Mouse (Mus musculus): ENCODE measurements around the gene Nelfe. TPM values are rescaled to one million over a fixed set of nuclear protein-coding genes. Genes with fewer than 3 reads are reported as not detected.

Nelfe gene
- polyA plus RNA-seq (2014; fragmentation: Illumina TruSeq; extraction: RNeasy Lipid Tissue Mini Kit (QIAGEN cat#74804); ENCODE audit: low read depth, low replicate concordance) = 1.4 TPM

GRCm38 (mm10) chr17:34849722-34850516, at the start of gene Nelfe, which contains the start of gene Skiv2l:
Gene Nelfe (plus strand): TSS chr17:34850391.
Gene Skiv2l (minus strand): TSS chr17:34850210.

DNA sequence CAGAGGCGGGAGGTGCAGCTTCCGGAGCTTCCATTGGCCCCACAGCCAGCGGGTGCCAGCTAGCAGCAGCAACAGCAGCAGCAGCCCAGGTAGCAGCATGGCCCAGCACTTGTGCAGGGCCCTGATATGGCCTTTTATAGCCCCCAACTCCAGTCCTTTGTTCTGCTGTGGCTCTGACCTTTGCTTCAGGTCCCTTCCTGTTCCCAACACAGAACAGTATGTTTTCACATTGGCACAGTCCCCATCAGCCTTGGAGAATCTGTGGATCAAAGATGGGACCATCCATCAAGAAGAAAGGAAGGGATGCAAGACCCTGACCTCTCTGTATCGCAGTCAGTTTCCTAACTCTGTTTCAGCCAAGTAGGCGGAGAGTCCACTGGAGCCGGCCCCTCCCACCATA, 45.9 kb upstream of the Nelfe start, which contains the start of gene Cyp21a1:
Gene Cyp21a1 (minus strand): TSS at position 261 of the 400 bp plus-strand sequence.

DNA sequence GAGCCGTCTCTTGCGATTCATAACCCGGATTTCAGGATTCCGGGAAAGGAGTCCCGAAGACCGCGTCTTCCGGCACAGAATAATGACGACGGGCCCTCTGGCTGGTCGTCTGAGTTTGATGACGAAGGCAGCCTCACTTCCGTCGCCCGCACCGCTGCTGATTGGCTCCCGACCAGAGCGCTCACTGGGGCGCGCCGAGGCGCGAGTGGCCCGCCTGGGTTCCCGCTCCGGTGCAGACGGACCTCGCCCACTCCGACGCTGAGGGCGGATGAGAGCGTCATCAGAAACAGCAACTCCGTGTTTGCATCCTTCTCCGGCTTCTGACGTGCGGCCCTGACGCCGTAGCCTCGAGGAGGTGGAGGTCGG, 13.4 kb upstream of the Nelfe start, which contains the start of the genes Stk19 and Dxo:
Gene Stk19 (minus strand): TSS at position 90 of the 366 bp plus-strand sequence.
Gene Dxo (plus strand): TSS at position 164 of the 366 bp plus-strand sequence.

DNA sequence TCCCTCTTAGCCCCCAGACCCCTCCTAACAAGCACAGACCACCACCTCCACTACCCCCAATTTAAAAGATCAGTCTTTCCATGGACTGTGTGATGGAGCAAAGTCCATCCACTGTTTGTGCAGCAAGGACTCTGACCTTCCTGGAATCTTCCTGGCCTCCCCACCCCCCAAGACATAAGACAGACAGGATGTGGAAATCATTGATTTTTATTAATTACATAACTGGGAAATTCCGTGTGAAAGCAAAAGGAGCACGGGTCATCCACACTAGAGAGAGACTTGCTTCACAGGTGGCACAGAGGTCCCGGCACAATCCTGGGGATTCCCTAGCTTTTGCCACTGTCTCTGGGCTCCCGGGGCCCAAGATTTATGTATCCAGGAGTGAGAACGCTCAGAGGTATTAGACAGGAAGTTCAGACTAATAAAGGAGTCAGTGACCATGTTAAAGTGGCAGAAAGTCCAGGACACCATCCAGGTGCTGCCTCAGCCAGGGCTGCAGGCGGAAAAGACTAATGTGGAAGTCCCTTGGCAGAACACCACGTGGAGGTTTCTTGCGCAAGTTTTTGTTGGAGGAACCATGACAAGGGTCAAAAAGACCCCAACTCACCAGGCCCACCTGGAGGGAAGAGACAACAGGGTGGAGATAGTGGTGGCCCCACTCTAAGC, 12.4 kb downstream of the Nelfe start, which contains the start of gene Cfb:
Gene Cfb (minus strand): TSS at position 103 of the 666 bp plus-strand sequence.

DNA sequence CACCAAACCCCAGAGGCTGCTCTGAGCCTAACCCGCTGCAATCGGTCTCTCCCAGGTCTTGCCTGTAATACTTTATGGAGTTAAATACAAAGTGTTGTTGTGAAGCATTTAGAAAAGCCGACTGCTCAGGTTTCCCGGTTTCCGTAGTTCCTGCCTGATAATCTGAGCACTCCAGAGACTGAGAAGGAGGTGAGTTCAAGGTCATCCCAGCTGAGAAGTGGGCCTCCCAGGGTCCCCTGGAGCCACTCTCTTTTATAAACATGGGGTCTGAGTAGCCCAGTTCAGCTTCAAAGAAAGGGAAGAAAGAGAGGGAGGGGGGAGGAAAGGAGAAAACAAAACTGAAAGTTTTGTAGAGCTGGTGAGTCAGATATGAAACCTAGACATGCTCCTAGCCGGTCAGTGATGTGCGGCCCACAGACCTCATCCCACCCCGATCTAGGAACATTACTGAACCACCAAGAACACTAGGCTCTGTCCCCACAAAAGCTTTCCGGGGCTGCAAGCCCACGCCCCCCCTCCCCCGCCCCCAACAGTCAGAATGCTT, 29.2 kb downstream of the Nelfe start, which contains the start of gene Zbtb12:
Gene Zbtb12 (plus strand): TSS at position 148 of the 544 bp plus-strand sequence.

GRCm38 (mm10) chr17:34881683-34882310, 31.6 kb downstream of the Nelfe start, which contains the start of gene Gm20547:
Gene Gm20547 (minus strand): TSS chr17:34882042.

DNA sequence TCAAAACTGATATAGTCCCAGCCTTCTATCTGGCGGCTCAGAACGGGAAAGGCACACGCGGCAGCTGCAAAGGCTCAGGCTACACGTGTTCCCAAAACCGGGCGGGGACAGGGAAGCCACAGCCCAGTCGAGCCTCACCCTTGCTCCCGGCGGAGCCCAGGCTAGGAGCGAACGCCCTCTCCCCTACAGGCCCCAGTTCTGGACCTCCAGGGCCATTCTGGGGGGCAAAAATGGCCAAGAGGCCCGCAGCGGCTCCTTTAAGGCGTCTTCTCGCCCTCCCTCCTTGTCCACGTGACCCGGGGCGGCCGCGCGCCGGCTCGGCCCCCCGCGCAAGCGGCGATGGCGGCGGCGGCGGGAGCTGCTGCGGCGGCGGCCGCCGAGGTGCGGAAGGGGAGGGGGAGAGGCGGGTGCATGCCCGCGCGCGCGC, 48.0 kb downstream of the Nelfe start, which contains the start of the genes C2 and Ehmt2:
Gene C2 (minus strand): TSS at position 106 of the 427 bp plus-strand sequence.
Gene Ehmt2 (plus strand): TSS at position 310 of the 427 bp plus-strand sequence.

Other genes with a start within 250 kb of the Nelfe start
- gene Rnf5, start 246.7 kb upstream of the Nelfe start, polyA plus RNA-seq (2014; fragmentation: Illumina TruSeq; extraction: RNeasy Lipid Tissue Mini Kit (QIAGEN cat#74804); ENCODE audit: low read depth, low replicate concordance) = 49.6 TPM
- 2.9 TPM for gene Agpat1, start 246.1 kb upstream of the Nelfe start, polyA plus RNA-seq (2014; fragmentation: Illumina TruSeq; extraction: RNeasy Lipid Tissue Mini Kit (QIAGEN cat#74804); ENCODE audit: low read depth, low replicate concordance)
- gene Egfl8, start 234.4 kb upstream of the Nelfe start, polyA plus RNA-seq (2014; fragmentation: Illumina TruSeq; extraction: RNeasy Lipid Tissue Mini Kit (QIAGEN cat#74804); ENCODE audit: low read depth, low replicate concordance) = not detected
- gene Ppt2, start 221.9 kb upstream of the Nelfe start, polyA plus RNA-seq (2014; fragmentation: Illumina TruSeq; extraction: RNeasy Lipid Tissue Mini Kit (QIAGEN cat#74804); ENCODE audit: low read depth, low replicate concordance) = 7.2 TPM
- 0.57 TPM for gene Prrt1, start 220.9 kb upstream of the Nelfe start, polyA plus RNA-seq (2014; fragmentation: Illumina TruSeq; extraction: RNeasy Lipid Tissue Mini Kit (QIAGEN cat#74804); ENCODE audit: low read depth, low replicate concordance)
- 5.5 TPM for gene Fkbpl, start 205.6 kb upstream of the Nelfe start, polyA plus RNA-seq (2014; fragmentation: Illumina TruSeq; extraction: RNeasy Lipid Tissue Mini Kit (QIAGEN cat#74804); ENCODE audit: low read depth, low replicate concordance)
- 1.8 TPM for gene Atf6b, start 203.2 kb upstream of the Nelfe start, polyA plus RNA-seq (2014; fragmentation: Illumina TruSeq; extraction: RNeasy Lipid Tissue Mini Kit (QIAGEN cat#74804); ENCODE audit: low read depth, low replicate concordance)
- not detected for gene Tnxb, start 179.9 kb upstream of the Nelfe start, polyA plus RNA-seq (2014; fragmentation: Illumina TruSeq; extraction: RNeasy Lipid Tissue Mini Kit (QIAGEN cat#74804); ENCODE audit: low read depth, low replicate concordance)
- gene C4b, start 106.5 kb upstream of the Nelfe start, polyA plus RNA-seq (2014; fragmentation: Illumina TruSeq; extraction: RNeasy Lipid Tissue Mini Kit (QIAGEN cat#74804); ENCODE audit: low read depth, low replicate concordance) = not detected
- gene Cyp21a1, start 45.8 kb upstream of the Nelfe start, polyA plus RNA-seq (2014; fragmentation: Illumina TruSeq; extraction: RNeasy Lipid Tissue Mini Kit (QIAGEN cat#74804); ENCODE audit: low read depth, low replicate concordance) = not detected
- gene Stk19, start 13.4 kb upstream of the Nelfe start, polyA plus RNA-seq (2014; fragmentation: Illumina TruSeq; extraction: RNeasy Lipid Tissue Mini Kit (QIAGEN cat#74804); ENCODE audit: low read depth, low replicate concordance) = 2.6 TPM
- 3.0 TPM for gene Dxo, start 13.4 kb upstream of the Nelfe start, polyA plus RNA-seq (2014; fragmentation: Illumina TruSeq; extraction: RNeasy Lipid Tissue Mini Kit (QIAGEN cat#74804); ENCODE audit: low read depth, low replicate concordance)
- 2.3 TPM for gene Skiv2l, start 181 bp upstream of the Nelfe start, polyA plus RNA-seq (2014; fragmentation: Illumina TruSeq; extraction: RNeasy Lipid Tissue Mini Kit (QIAGEN cat#74804); ENCODE audit: low read depth, low replicate concordance)
- 38.0 TPM for gene Cfb, start 12.1 kb downstream of the Nelfe start, polyA plus RNA-seq (2014; fragmentation: Illumina TruSeq; extraction: RNeasy Lipid Tissue Mini Kit (QIAGEN cat#74804); ENCODE audit: low read depth, low replicate concordance)
- gene Zbtb12, start 29.1 kb downstream of the Nelfe start, polyA plus RNA-seq (2014; fragmentation: Illumina TruSeq; extraction: RNeasy Lipid Tissue Mini Kit (QIAGEN cat#74804); ENCODE audit: low read depth, low replicate concordance) = 1.5 TPM
- 16.3 TPM for gene Gm20547, start 31.7 kb downstream of the Nelfe start, polyA plus RNA-seq (2014; fragmentation: Illumina TruSeq; extraction: RNeasy Lipid Tissue Mini Kit (QIAGEN cat#74804); ENCODE audit: low read depth, low replicate concordance)
- gene C2, start 47.9 kb downstream of the Nelfe start, polyA plus RNA-seq (2014; fragmentation: Illumina TruSeq; extraction: RNeasy Lipid Tissue Mini Kit (QIAGEN cat#74804); ENCODE audit: low read depth, low replicate concordance) = 7.3 TPM
- gene Ehmt2, start 48.1 kb downstream of the Nelfe start, polyA plus RNA-seq (2014; fragmentation: Illumina TruSeq; extraction: RNeasy Lipid Tissue Mini Kit (QIAGEN cat#74804); ENCODE audit: low read depth, low replicate concordance) = 7.7 TPM
- 8.2 TPM for gene Slc44a4, start 64.1 kb downstream of the Nelfe start, polyA plus RNA-seq (2014; fragmentation: Illumina TruSeq; extraction: RNeasy Lipid Tissue Mini Kit (QIAGEN cat#74804); ENCODE audit: low read depth, low replicate concordance)
- 25.6 TPM for gene Neu1, start 80.9 kb downstream of the Nelfe start, polyA plus RNA-seq (2014; fragmentation: Illumina TruSeq; extraction: RNeasy Lipid Tissue Mini Kit (QIAGEN cat#74804); ENCODE audit: low read depth, low replicate concordance)
- gene Hspa1b, start 108.8 kb downstream of the Nelfe start, polyA plus RNA-seq (2014; fragmentation: Illumina TruSeq; extraction: RNeasy Lipid Tissue Mini Kit (QIAGEN cat#74804); ENCODE audit: low read depth, low replicate concordance) = 17.9 TPM
- not detected for gene Gm20481, start 119.5 kb downstream of the Nelfe start, polyA plus RNA-seq (2014; fragmentation: Illumina TruSeq; extraction: RNeasy Lipid Tissue Mini Kit (QIAGEN cat#74804); ENCODE audit: low read depth, low replicate concordance)
- gene Hspa1a, start 121.8 kb downstream of the Nelfe start, polyA plus RNA-seq (2014; fragmentation: Illumina TruSeq; extraction: RNeasy Lipid Tissue Mini Kit (QIAGEN cat#74804); ENCODE audit: low read depth, low replicate concordance) = 8.4 TPM
- gene Hspa1l, start 122.3 kb downstream of the Nelfe start, polyA plus RNA-seq (2014; fragmentation: Illumina TruSeq; extraction: RNeasy Lipid Tissue Mini Kit (QIAGEN cat#74804); ENCODE audit: low read depth, low replicate concordance) = not detected
- gene Lsm2, start 131.5 kb downstream of the Nelfe start, polyA plus RNA-seq (2014; fragmentation: Illumina TruSeq; extraction: RNeasy Lipid Tissue Mini Kit (QIAGEN cat#74804); ENCODE audit: low read depth, low replicate concordance) = 12.6 TPM
- 5.7 TPM for gene Vars, start 150.6 kb downstream of the Nelfe start, polyA plus RNA-seq (2014; fragmentation: Illumina TruSeq; extraction: RNeasy Lipid Tissue Mini Kit (QIAGEN cat#74804); ENCODE audit: low read depth, low replicate concordance)
- gene Vwa7, start 166.2 kb downstream of the Nelfe start, polyA plus RNA-seq (2014; fragmentation: Illumina TruSeq; extraction: RNeasy Lipid Tissue Mini Kit (QIAGEN cat#74804); ENCODE audit: low read depth, low replicate concordance) = not detected
- gene Sapcd1, start 177.6 kb downstream of the Nelfe start, polyA plus RNA-seq (2014; fragmentation: Illumina TruSeq; extraction: RNeasy Lipid Tissue Mini Kit (QIAGEN cat#74804); ENCODE audit: low read depth, low replicate concordance) = not detected
- 1.1 TPM for gene Msh5, start 196.4 kb downstream of the Nelfe start, polyA plus RNA-seq (2014; fragmentation: Illumina TruSeq; extraction: RNeasy Lipid Tissue Mini Kit (QIAGEN cat#74804); ENCODE audit: low read depth, low replicate concordance)
- gene Clic1, start 199.6 kb downstream of the Nelfe start, polyA plus RNA-seq (2014; fragmentation: Illumina TruSeq; extraction: RNeasy Lipid Tissue Mini Kit (QIAGEN cat#74804); ENCODE audit: low read depth, low replicate concordance) = 25.4 TPM
- 0.97 TPM for gene Ddah2, start 208.6 kb downstream of the Nelfe start, polyA plus RNA-seq (2014; fragmentation: Illumina TruSeq; extraction: RNeasy Lipid Tissue Mini Kit (QIAGEN cat#74804); ENCODE audit: low read depth, low replicate concordance)
- gene Ly6g6c, start 215.0 kb downstream of the Nelfe start, polyA plus RNA-seq (2014; fragmentation: Illumina TruSeq; extraction: RNeasy Lipid Tissue Mini Kit (QIAGEN cat#74804); ENCODE audit: low read depth, low replicate concordance) = not detected
- gene Mpig6b, start 215.8 kb downstream of the Nelfe start, polyA plus RNA-seq (2014; fragmentation: Illumina TruSeq; extraction: RNeasy Lipid Tissue Mini Kit (QIAGEN cat#74804); ENCODE audit: low read depth, low replicate concordance) = 1.1 TPM
- not detected for gene Ly6g6e, start 226.5 kb downstream of the Nelfe start, polyA plus RNA-seq (2014; fragmentation: Illumina TruSeq; extraction: RNeasy Lipid Tissue Mini Kit (QIAGEN cat#74804); ENCODE audit: low read depth, low replicate concordance)
- not detected for gene Ly6g6d, start 227.7 kb downstream of the Nelfe start, polyA plus RNA-seq (2014; fragmentation: Illumina TruSeq; extraction: RNeasy Lipid Tissue Mini Kit (QIAGEN cat#74804); ENCODE audit: low read depth, low replicate concordance)
- not detected for gene Ly6g6f, start 235.2 kb downstream of the Nelfe start, polyA plus RNA-seq (2014; fragmentation: Illumina TruSeq; extraction: RNeasy Lipid Tissue Mini Kit (QIAGEN cat#74804); ENCODE audit: low read depth, low replicate concordance)
- gene Abhd16a, start 238.9 kb downstream of the Nelfe start, polyA plus RNA-seq (2014; fragmentation: Illumina TruSeq; extraction: RNeasy Lipid Tissue Mini Kit (QIAGEN cat#74804); ENCODE audit: low read depth, low replicate concordance) = 7.6 TPM